Mouse (Mus musculus): ENCODE measurements around the gene Creg2. TPM values are rescaled to one million over a fixed set of nuclear protein-coding genes. Genes with fewer than 3 reads are reported as not detected.
"Not testable (repeated sequence)": the region's sequence is repeated elsewhere in the genome, so short reads cannot be mapped to it uniquely, and the experiment has no call there.

Gene Creg2
- polyA plus RNA-seq, 1 experiment from 2014 or later, result 0.47 TPM

GRCm38 (mm10) chr1:39623729-39624128, 27.5 kb downstream of the Creg2 start:
- H3K4me3 ChIP-seq (replicated peaks), result no peak overlapping the region
- no peaks in the 10 kb centered on the region for H3K27me3 ChIP-seq
- no peak overlapping the region for H3K9ac ChIP-seq
- no peak for ATAC-seq (ENCODE audit: insufficient number of reproducible peaks, low FRiP score, low TSS enrichment, low read depth)
- H3K4me2 ChIP-seq (replicated peaks), result no peak overlapping the region
- no peaks in the 10 kb centered on the region for H3K9me3 ChIP-seq (replicated peaks)
- no peaks in the 10 kb centered on the region for H3K36me3 ChIP-seq
- 58% methylated on average over 1 of the region's 1 CpGs for WGBS
- no peak overlapping the region for H3K27ac ChIP-seq (replicated peaks)
- no peaks in the 10 kb centered on the region for H3K4me1 ChIP-seq

- no peaks in the 10 kb centered on the region for H3K4me1 ChIP-seq
- no peak overlapping the region for H3K4me2 ChIP-seq (replicated peaks)
- H3K9me3 ChIP-seq (replicated peaks), result no peaks in the 10 kb centered on the region
- no peak for ATAC-seq (ENCODE audit: insufficient number of reproducible peaks, low FRiP score, low TSS enrichment, low read depth)
- no peaks in the 10 kb centered on the region for H3K36me3 ChIP-seq
- H3K27me3 ChIP-seq, result no peaks in the 10 kb centered on the region
- no peak overlapping the region for H3K4me3 ChIP-seq (replicated peaks)
- H3K27ac ChIP-seq (replicated peaks), result no peak overlapping the region
- no peak overlapping the region for H3K9ac ChIP-seq
- WGBS, result 87% methylated on average over 5 of the region's 5 CpGs
Observed at GRCm38 (mm10) chr1:39623106-39623505, 28.2 kb downstream of the Creg2 start.

GRCm38 (mm10) chr1:39618524-39618923, 32.8 kb downstream of the Creg2 start:
- Histone ChIP-seq H3K4me2 (replicated peaks) (no peak overlapping the region), H3K4me3 (replicated peaks) (no peak overlapping the region), H3K36me3 (no peaks in the 10 kb centered on the region), H3K9me3 (replicated peaks) (no peaks in the 10 kb centered on the region), H3K27me3 (no peaks in the 10 kb centered on the region), H3K27ac (replicated peaks) (no peak overlapping the region), H3K9ac (no peak overlapping the region), H3K4me1 (peaks cover 9% of the 10 kb centered on the region)
- ATAC-seq (ENCODE audit: insufficient number of reproducible peaks, low FRiP score, low TSS enrichment, low read depth), result no peak
- WGBS, result 43% methylated on average over 8 of the region's 8 CpGs

GRCm38 (mm10) chr1:39615526-39615925, 35.7 kb downstream of the Creg2 start:
- no peaks in the 10 kb centered on the region for H3K36me3 ChIP-seq
- ATAC-seq (ENCODE audit: insufficient number of reproducible peaks, low FRiP score, low TSS enrichment, low read depth), result no peak
- peaks cover 9% of the 10 kb centered on the region for H3K4me1 ChIP-seq
- H3K9ac ChIP-seq, result no peak overlapping the region
- H3K4me2 ChIP-seq (replicated peaks), result no peak overlapping the region
- H3K27ac ChIP-seq (replicated peaks), result no peak overlapping the region
- H3K9me3 ChIP-seq (replicated peaks), result no peaks in the 10 kb centered on the region
- H3K27me3 ChIP-seq, result no peaks in the 10 kb centered on the region
- no peak overlapping the region for H3K4me3 ChIP-seq (replicated peaks)
- 65% methylated on average over 6 of the region's 6 CpGs for WGBS

GRCm38 (mm10) chr1:39614462-39615279, 36.6 kb downstream of the Creg2 start:
- Histone ChIP-seq H3K9me3 (replicated peaks) (no peaks in the 10 kb centered on the region), H3K9ac (no peak overlapping the region), H3K36me3 (no peaks in the 10 kb centered on the region), H3K4me1 (peaks cover 9% of the 10 kb centered on the region), H3K27ac (replicated peaks) (no peak overlapping the region), H3K4me2 (replicated peaks) (peak overlapping the region; percentile 28; the same call in 1 of the 2 replicates), H3K4me3 (replicated peaks) (no peak overlapping the region), H3K27me3 (no peaks in the 10 kb centered on the region)
- ATAC-seq (ENCODE audit: insufficient number of reproducible peaks, low FRiP score, low TSS enrichment, low read depth), result no peak
- 13% methylated on average over 11 of the region's 11 CpGs for WGBS

GRCm38 (mm10) chr1:39613061-39613460, 38.2 kb downstream of the Creg2 start:
- H3K4me3 ChIP-seq (replicated peaks), result no peak overlapping the region
- no peaks in the 10 kb centered on the region for H3K36me3 ChIP-seq
- peaks cover 9% of the 10 kb centered on the region for H3K4me1 ChIP-seq
- WGBS, result 67% methylated on average over 3 of the region's 3 CpGs
- no peak overlapping the region for H3K4me2 ChIP-seq (replicated peaks)
- no peaks in the 10 kb centered on the region for H3K9me3 ChIP-seq (replicated peaks)
- no peaks in the 10 kb centered on the region for H3K27me3 ChIP-seq
- H3K9ac ChIP-seq, result no peak overlapping the region
- H3K27ac ChIP-seq (replicated peaks), result no peak overlapping the region
- no peak for ATAC-seq (ENCODE audit: insufficient number of reproducible peaks, low FRiP score, low TSS enrichment, low read depth)

GRCm38 (mm10) chr1:39612491-39612890, 38.8 kb downstream of the Creg2 start:
- Histone ChIP-seq H3K9me3 (replicated peaks) (no peaks in the 10 kb centered on the region), H3K4me3 (replicated peaks) (no peak overlapping the region), H3K4me1 (peaks cover 9% of the 10 kb centered on the region), H3K4me2 (replicated peaks) (no peak overlapping the region), H3K27ac (replicated peaks) (no peak overlapping the region), H3K9ac (no peak overlapping the region), H3K36me3 (no peaks in the 10 kb centered on the region), H3K27me3 (no peaks in the 10 kb centered on the region)
- ATAC-seq (ENCODE audit: insufficient number of reproducible peaks, low FRiP score, low TSS enrichment, low read depth), result no peak
- WGBS, result 67% methylated on average over 5 of the region's 5 CpGs

GRCm38 (mm10) chr1:39608534-39608933, 42.7 kb downstream of the Creg2 start:
- no peaks in the 10 kb centered on the region for H3K27me3 ChIP-seq
- no peak overlapping the region for H3K4me2 ChIP-seq (replicated peaks)
- H3K9ac ChIP-seq, result no peak overlapping the region
- 67% methylated on average over 8 of the region's 8 CpGs for WGBS
- H3K36me3 ChIP-seq, result no peaks in the 10 kb centered on the region
- ATAC-seq (ENCODE audit: insufficient number of reproducible peaks, low FRiP score, low TSS enrichment, low read depth), result no peak
- no peak overlapping the region for H3K27ac ChIP-seq (replicated peaks)
- H3K9me3 ChIP-seq (replicated peaks), result no peaks in the 10 kb centered on the region
- no peaks in the 10 kb centered on the region for H3K4me1 ChIP-seq
- H3K4me3 ChIP-seq (replicated peaks), result no peak overlapping the region

- Histone ChIP-seq H3K9ac (no peak overlapping the region), H3K9me3 (replicated peaks) (no peaks in the 10 kb centered on the region), H3K4me1 (no peaks in the 10 kb centered on the region), H3K36me3 (no peaks in the 10 kb centered on the region), H3K27me3 (no peaks in the 10 kb centered on the region), H3K4me2 (replicated peaks) (no peak overlapping the region), H3K27ac (replicated peaks) (no peak overlapping the region), H3K4me3 (replicated peaks) (no peak overlapping the region)
- 86% methylated on average over 3 of the region's 3 CpGs for WGBS
- no peak for ATAC-seq (ENCODE audit: insufficient number of reproducible peaks, low FRiP score, low TSS enrichment, low read depth)
Observed at GRCm38 (mm10) chr1:39602477-39602876, 48.8 kb downstream of the Creg2 start.

- Histone ChIP-seq H3K36me3 (no peaks in the 10 kb centered on the region), H3K27ac (replicated peaks) (no peak overlapping the region; the same call in 1 of the 2 replicates), H3K9ac (no peak overlapping the region), H3K4me1 (no peaks in the 10 kb centered on the region), H3K9me3 (replicated peaks) (no peaks in the 10 kb centered on the region), H3K27me3 (no peaks in the 10 kb centered on the region), H3K4me2 (replicated peaks) (no peak overlapping the region), H3K4me3 (replicated peaks) (no peak overlapping the region)
- WGBS, result 55% methylated on average over 11 of the region's 11 CpGs
- ATAC-seq (ENCODE audit: insufficient number of reproducible peaks, low FRiP score, low TSS enrichment, low read depth), result no peak
Observed at GRCm38 (mm10) chr1:39598726-39599125, 52.5 kb downstream of the Creg2 start.

GRCm38 (mm10) chr1:39597135-39597534, 54.1 kb downstream of the Creg2 start:
- H3K4me1 ChIP-seq; H3K9ac ChIP-seq; H3K9me3 ChIP-seq (replicated peaks); H3K4me2 ChIP-seq (replicated peaks); H3K36me3 ChIP-seq; H3K4me3 ChIP-seq (replicated peaks); H3K27ac ChIP-seq (replicated peaks); ATAC-seq (ENCODE audit: insufficient number of reproducible peaks, low FRiP score, low TSS enrichment, low read depth); H3K27me3 ChIP-seq: not testable (repeated sequence)
- WGBS, result 91% methylated on average over 9 of the region's 9 CpGs

- no peak overlapping the region for H3K9ac ChIP-seq
- H3K4me2 ChIP-seq (replicated peaks), result no peak overlapping the region
- ATAC-seq (ENCODE audit: insufficient number of reproducible peaks, low FRiP score, low TSS enrichment, low read depth), result no peak
- H3K4me1 ChIP-seq, result no peaks in the 10 kb centered on the region
- H3K27me3 ChIP-seq, result no peaks in the 10 kb centered on the region
- H3K27ac ChIP-seq (replicated peaks), result no peak overlapping the region
- H3K36me3 ChIP-seq, result no peaks in the 10 kb centered on the region
- H3K9me3 ChIP-seq (replicated peaks), result no peaks in the 10 kb centered on the region
- 75% methylated on average over 10 of the region's 10 CpGs for WGBS
- no peak overlapping the region for H3K4me3 ChIP-seq (replicated peaks)
Observed at GRCm38 (mm10) chr1:39593836-39594235, 57.4 kb downstream of the Creg2 start.
